Mouse (Mus musculus): ENCODE data around the gene Cep295nl.

- TF ChIP-seq CTCF (IDR thresholded peaks at IDR 0.05; ENCODE audit: extremely low read depth, insufficient read depth, low read length) (no peak), POLR2A (IDR thresholded peaks at IDR 0.05; ENCODE audit: extremely low read depth, insufficient read depth, low read length) (no peak)
These were observed 1.3 kb upstream of the Cep295nl start for GRCm38 (mm10) chr11:118343629-118344028.
